Comparison of ENCODE assay signal across 32 mouse cellular contexts in genomic region chr11:115274178-115274577, GRCm38 (mm10). TPM values are rescaled to one million over a fixed set of nuclear protein-coding genes. Genes with fewer than 3 reads are reported as not detected.
DNase-seq lines count a peak whose midpoint lies in the region; ATAC-seq lines count a peak whose summit lies in the region.
"Had no signal": no experiment of that assay in that cellular context is flagged by ENCODE, and none has a peak within 500 bp of the region (broad histone marks: within the 10 kb centered on the region; RNA-seq: fewer than 3 reads in every experiment).

No protein-coding gene starts in this region.

- H3K27me3 ChIP-seq in limb, embryonic 13.5 days, result peaks cover 14% of the 10 kb centered on the region
- H3K27me3 ChIP-seq in limb, embryonic 10.5 days (ENCODE audit: low read depth, poor library complexity, severe bottlenecking), result peaks cover 11% of the 10 kb centered on the region
- H3K27me3 ChIP-seq: Patski had no signal

- intact Hi-C loops in heart, postnatal 25 days (cut with DNase I), result loop anchor here (5.0 kb wide), 1 partner anchor 192 kb away; no protein-coding TSS in a partner anchor

- peak overlapping the region; percentile 27; the same call in 1 of the 2 replicates for H3K9ac ChIP-seq in limb, embryonic 13.5 days
- H3K9ac ChIP-seq: forebrain, embryonic 13.5 days had no signal

- peaks cover 19% of the 10 kb centered on the region for H3K4me1 ChIP-seq in limb, embryonic 13.5 days
- peaks cover 41% of the 10 kb centered on the region for H3K4me1 ChIP-seq in limb, embryonic 10.5 days

- H3K36me3 ChIP-seq in limb, embryonic 13.5 days, result peaks cover 16% of the 10 kb centered on the region
- peaks cover 6% of the 10 kb centered on the region for H3K36me3 ChIP-seq in limb, embryonic 10.5 days

- no peak for ATAC-seq in limb, embryonic 13.5 days (ENCODE audit: low FRiP score, low read depth)
- no peak for ATAC-seq in megakaryocyte, adult 5-6 weeks (ENCODE audit: poor library complexity, severe bottlenecking)
- ATAC-seq: forebrain, embryonic 13.5 days; forebrain, embryonic 16.5 days; hindbrain, embryonic 16.5 days; inflammation-experienced regulatory T-cells, adult 6 months; intestine, embryonic 16.5 days; Patski had no signal

- H3K27ac ChIP-seq in limb, embryonic 13.5 days, result no peak overlapping the region
- H3K27ac ChIP-seq in limb, embryonic 10.5 days, result no peak overlapping the region
- H3K27ac ChIP-seq: forebrain, embryonic 10.5 days; forebrain, embryonic 13.5 days; hindbrain, embryonic 10.5 days had no signal

- H3K4me3 ChIP-seq in limb, embryonic 13.5 days, result no peak overlapping the region
- no peak overlapping the region for H3K4me3 ChIP-seq in limb, embryonic 10.5 days
- H3K4me3 ChIP-seq: forebrain, embryonic 10.5 days; forebrain, embryonic 13.5 days; hindbrain, embryonic 10.5 days had no signal

- WGBS in limb, embryonic 13.5 days, result 82% methylated on average over 7 of the region's 7 CpGs
- 92% methylated on average over 7 of the region's 7 CpGs for WGBS in limb, embryonic 10.5 days

- H3K9me3 ChIP-seq in limb, embryonic 13.5 days, result no peaks in the 10 kb centered on the region
- H3K9me3 ChIP-seq in limb, embryonic 10.5 days (replicated peaks), result no peaks in the 10 kb centered on the region
- H3K9me3 ChIP-seq: forebrain, embryonic 10.5 days; forebrain, embryonic 13.5 days; hindbrain, embryonic 10.5 days had no signal

- H3K4me2 ChIP-seq in limb, embryonic 13.5 days (replicated peaks), result no peak overlapping the region
- H3K4me2 ChIP-seq: forebrain, embryonic 13.5 days; heart, embryonic 11.5 days had no signal

- peak; percentile 90 for DNase-seq in heart, adult 11 months
- DNase-seq in heart, postnatal 25 days (ENCODE audit: low spot score), result no peak
- no peak for DNase-seq in limb, embryonic 10.5 days (ENCODE audit: low spot score)
- DNase-seq in MN1 (ENCODE audit: low spot score), result peak; percentile 28
- DNase-seq: adrenal gland, postnatal 10 days; B cell, adult 2 months; cerebellum, adult 18-20 months; cerebellum, postnatal 14 days; gastrocnemius, postnatal 10 days; gastrocnemius, postnatal 36 days; heart, postnatal 36 days had no signal

RNA-seq across cellular contexts. Expression of gene Fdxr, which starts 2.7 kb away (rescaled TPM):
- 1 to 10 TPM; 7.9 to 8.2 TPM for total RNA-seq in heart, postnatal 25 days (2021)
- 15.3 and 16.0 TPM in 2 replicates for polyA plus RNA-seq in limb, embryonic 13.5 days (2015; fragmentation: Nextera tagmentation; extraction: Ambion mirVana)
- 18.2 and 19.3 TPM in 2 replicates for polyA plus RNA-seq in limb, embryonic 10.5 days (2016; fragmentation: Nextera tagmentation; extraction: Ambion mirVana)
- total RNA-seq in megakaryocyte, adult 5-6 weeks (2015), result 4.4 and 5.6 TPM in 2 replicates
- total RNA-seq in megakaryocyte, adult 5-6 weeks (2017), result 9.9 and 14.3 TPM in 2 replicates

RNA-seq across cellular contexts. Expression of gene Grin2c, which starts 7.1 kb away (rescaled TPM):
- total RNA-seq in heart, postnatal 25 days (2021), result under 1 TPM; 0.10 to 0.34 TPM
- 0.05 and 0.09 TPM in 2 replicates for polyA plus RNA-seq in limb, embryonic 13.5 days (2015; fragmentation: Nextera tagmentation; extraction: Ambion mirVana)
- polyA plus RNA-seq in limb, embryonic 10.5 days (2016; fragmentation: Nextera tagmentation; extraction: Ambion mirVana), result 0.11 and 0.34 TPM in 2 replicates
- total RNA-seq in megakaryocyte, adult 5-6 weeks (2015), result 0.05 TPM in 1 of 2 replicates, not detected in the other
- not detected in 2 replicates for total RNA-seq in megakaryocyte, adult 5-6 weeks (2017)
- total RNA-seq: gastrocnemius, postnatal 36 days; granulocyte monocyte progenitor cell, adult 5-6 weeks; MEL had no signal
- polyA plus RNA-seq: embryonic facial prominence, embryonic 14.5 days; forebrain, embryonic 10.5 days; forebrain, embryonic 13.5 days; heart, postnatal 0 days; inflammation-experienced regulatory T-cells, adult 6 months; Patski had no signal

RNA-seq across cellular contexts. Expression of gene Fads6, which starts 23.3 kb away (rescaled TPM):
- 1 to 10 TPM; 1.1 to 1.5 TPM for total RNA-seq in heart, postnatal 25 days (2021)
- 0.09 and 0.15 TPM in 2 replicates for polyA plus RNA-seq in limb, embryonic 13.5 days (2015; fragmentation: Nextera tagmentation; extraction: Ambion mirVana)
- 0.06 and 0.13 TPM in 2 replicates for polyA plus RNA-seq in limb, embryonic 10.5 days (2016; fragmentation: Nextera tagmentation; extraction: Ambion mirVana)
- total RNA-seq in megakaryocyte, adult 5-6 weeks (2015), result 0.58 and 0.71 TPM in 2 replicates
- total RNA-seq in megakaryocyte, adult 5-6 weeks (2017), result 1.4 and 2.3 TPM in 2 replicates

RNA-seq across cellular contexts. Expression of gene Otop2, which starts 32.8 kb away (rescaled TPM):
- total RNA-seq in heart, postnatal 25 days (2021), result not detected
- 0.11 TPM in 1 of 2 replicates, not detected in the other for polyA plus RNA-seq in limb, embryonic 13.5 days (2015; fragmentation: Nextera tagmentation; extraction: Ambion mirVana)
- not detected in 2 replicates for polyA plus RNA-seq in limb, embryonic 10.5 days (2016; fragmentation: Nextera tagmentation; extraction: Ambion mirVana)
- total RNA-seq in megakaryocyte, adult 5-6 weeks (2015), result not detected in 2 replicates
- not detected in 2 replicates for total RNA-seq in megakaryocyte, adult 5-6 weeks (2017)
- total RNA-seq: adrenal gland, adult 18-20 months; adrenal gland, postnatal 10 days; adrenal gland, postnatal 36 days; gastrocnemius, adult 18-20 months; gastrocnemius, postnatal 10 days; gastrocnemius, postnatal 36 days; granulocyte monocyte progenitor cell, adult 5-6 weeks; heart, adult 8-10 months; heart, postnatal 36 days; MEL had no signal
- polyA plus RNA-seq: embryonic facial prominence, embryonic 11.5 days; embryonic facial prominence, embryonic 14.5 days; forebrain, embryonic 13.5 days; heart, embryonic 11.5 days; heart, embryonic 14.5 days; heart, postnatal 0 days; hindbrain, embryonic 10.5 days; inflammation-experienced regulatory T-cells, adult 6 months; Patski had no signal

RNA-seq across cellular contexts. Expression of gene Ush1g, which starts 47.7 kb away (rescaled TPM):
- total RNA-seq in heart, postnatal 25 days (2021), result under 1 TPM in 1 of 2 experiments, not detected in 1; 0.20 TPM
- not detected in 2 replicates for polyA plus RNA-seq in limb, embryonic 13.5 days (2015; fragmentation: Nextera tagmentation; extraction: Ambion mirVana)
- not detected in 2 replicates for polyA plus RNA-seq in limb, embryonic 10.5 days (2016; fragmentation: Nextera tagmentation; extraction: Ambion mirVana)
- not detected in 2 replicates for total RNA-seq in megakaryocyte, adult 5-6 weeks (2015)
- total RNA-seq in megakaryocyte, adult 5-6 weeks (2017), result not detected in 2 replicates
- total RNA-seq: granulocyte monocyte progenitor cell, adult 5-6 weeks; MEL had no signal
- polyA plus RNA-seq: embryonic facial prominence, embryonic 11.5 days; embryonic facial prominence, embryonic 14.5 days; forebrain, embryonic 10.5 days; forebrain, embryonic 13.5 days; inflammation-experienced regulatory T-cells, adult 6 months had no signal

Comparison
In these comparisons a context has a peak if more than half of its experiments do, and no peak if none do; other contexts are left out.
1. DNase-seq: peak in heart, adult 11 months (single experiment) and MN1 (single experiment); none in heart, postnatal 25 days (single experiment) and limb, embryonic 10.5 days (single experiment).